Mouse (Mus musculus) heart, adult 2 months (tissue): ENCODE data around the gene Trp53tg5.

ENCODE experiments used
- EP300 ChIP-seq: fragments of 200-500 bp; IDR thresholded peaks from 2 replicates; pipeline ENCODE4 v1.6.1; 2011; ENCODE audit warnings: low read depth, low read length, control low read depth; ENCODE audit not compliant: insufficient read depth
- POLR2A ChIP-seq: fragments of 200-500 bp; IDR thresholded peaks from 2 replicates; pipeline ENCODE4 v1.6.1; 2011; ENCODE audit warnings: mild to moderate bottlenecking, low read depth, low read length, control low read depth; ENCODE audit not compliant: insufficient read depth

DNA sequence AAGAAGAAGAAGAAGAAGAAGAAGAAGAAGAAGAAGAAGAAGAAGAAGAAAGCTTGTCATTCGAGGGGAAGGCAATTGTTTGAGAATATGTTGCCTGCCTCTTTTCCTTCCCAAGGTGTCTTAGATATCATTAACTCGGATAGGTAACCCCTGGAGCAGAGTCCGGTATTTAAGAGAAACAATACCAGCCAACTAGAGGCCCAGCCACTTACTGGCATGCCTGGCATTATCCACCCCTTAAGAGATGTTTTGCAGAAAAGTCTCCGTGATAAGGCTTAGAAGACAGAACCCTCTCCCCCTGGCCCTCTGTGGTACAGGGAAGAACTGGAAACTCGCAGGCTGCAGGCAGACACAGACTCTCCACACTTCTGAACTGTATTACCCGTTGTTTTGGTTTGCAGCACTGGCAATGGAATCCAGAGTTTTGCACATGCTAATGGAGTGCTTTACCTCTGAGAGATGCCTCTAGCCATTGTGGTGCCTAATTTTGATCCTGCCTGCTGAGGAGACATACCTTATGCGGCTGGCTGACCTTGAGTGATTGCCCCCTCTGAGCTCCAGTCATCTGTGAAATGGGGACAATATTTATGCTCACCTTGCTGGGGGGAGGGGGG lies 19.5 kb downstream of the Trp53tg5 start:
- no peak for TF ChIP-seq POLR2A
- no peak for TF ChIP-seq EP300
